Mouse (Mus musculus): ENCODE results near the gene Clybl.

DNA sequence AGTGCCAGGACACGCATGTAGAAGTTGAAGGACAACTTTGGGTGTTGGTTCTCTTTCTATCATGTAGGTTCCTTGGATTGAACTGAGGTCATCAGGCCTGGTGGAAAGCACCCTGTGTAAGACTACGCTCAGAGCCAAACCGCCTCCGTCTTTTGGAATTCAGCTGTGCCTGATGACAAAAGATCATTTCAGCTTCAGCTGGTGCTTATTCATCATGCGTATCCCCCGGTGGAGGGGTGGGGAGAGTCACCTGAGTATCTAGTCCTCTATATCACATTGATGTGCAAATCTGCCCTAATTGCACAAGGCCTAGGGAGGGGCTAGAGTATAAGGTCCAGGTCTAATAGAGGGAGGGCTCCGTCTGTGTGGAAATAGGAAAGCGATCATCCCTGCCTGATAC lies 95.6 kb downstream of the Clybl start:
- TF ChIP-seq CTCF (conservative IDR thresholded peaks at IDR 0.05; ENCODE audit: insufficient read depth, insufficient read length, low read depth, low read length) = no peak
- no peak for TF ChIP-seq POLR2A (IDR thresholded peaks at IDR 0.05; ENCODE audit: low read depth, low read length)
